ENCODE assay signal across 13 mouse cellular contexts in the genomic region with DNA sequence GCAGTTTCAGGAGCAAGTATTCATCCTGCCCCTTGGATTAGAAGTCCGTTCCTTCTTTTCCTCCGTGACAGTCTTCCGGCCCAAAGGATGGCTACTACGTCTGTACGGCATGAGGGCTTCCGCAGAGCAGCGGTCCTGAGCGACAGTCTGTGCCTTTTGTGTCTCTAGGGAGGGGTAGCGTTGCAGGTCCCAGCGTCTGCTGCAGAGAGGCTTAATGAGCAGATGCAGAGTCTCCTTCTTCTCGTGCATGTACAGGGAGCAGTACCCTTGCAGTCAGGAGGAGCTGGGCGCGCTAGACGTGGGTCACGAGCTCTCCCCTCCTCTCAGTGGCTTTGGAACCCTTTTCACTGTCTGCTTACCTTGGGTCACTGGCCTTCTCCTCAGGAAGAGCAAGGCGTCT.
DNase-seq lines count a peak whose midpoint lies in the region; ATAC-seq and TF ChIP-seq lines count a peak whose summit lies in the region.
"Had no signal": no experiment of that assay in that cellular context is flagged by ENCODE, and none has a peak within 500 bp of the region (broad histone marks: within the 10 kb centered on the region; RNA-seq: fewer than 3 reads in every experiment).

No protein-coding gene starts in this region.

- H3K4me2 ChIP-seq in forebrain, embryonic 11.5 days (ENCODE audit: low read depth, low read length, severe bottlenecking): no peak overlapping the region; the same call in 1 of the 2 replicates
- H3K4me2 ChIP-seq in hindbrain, postnatal 0 days (ENCODE audit: low read depth, low read length): peak overlapping the region; percentile 19; the same call in 1 of the 2 replicates
- peak overlapping the region; percentile 29; the same call in 1 of the 2 replicates for H3K4me2 ChIP-seq in neural tube, embryonic 13.5 days

- WGBS in forebrain, embryonic 11.5 days: 30% methylated on average over 16 of the region's 16 CpGs
- 39% methylated on average over 16 of the region's 16 CpGs for WGBS in hindbrain, postnatal 0 days
- 43% methylated on average over 16 of the region's 16 CpGs for WGBS in neural tube, embryonic 13.5 days

- no peak overlapping the region for H3K27ac ChIP-seq in forebrain, embryonic 11.5 days (ENCODE audit: low read depth, low read length)
- H3K27ac ChIP-seq in hindbrain, postnatal 0 days: no peak overlapping the region
- H3K27ac ChIP-seq in neural tube, embryonic 13.5 days (replicated peaks): no peak overlapping the region

- no peak overlapping the region for H3K4me3 ChIP-seq in forebrain, embryonic 11.5 days (ENCODE audit: low read depth, low read length)
- no peak overlapping the region for H3K4me3 ChIP-seq in hindbrain, postnatal 0 days (ENCODE audit: low read length)
- no peak overlapping the region for H3K4me3 ChIP-seq in neural tube, embryonic 13.5 days
- H3K4me3 ChIP-seq: erythroblast, embryonic 14.5 days had no signal

- peak; percentile 54; the same call in 1 of the 2 replicates for ATAC-seq in forebrain, embryonic 11.5 days (replicated peaks; ENCODE audit: low FRiP score)
- ATAC-seq in hindbrain, postnatal 0 days: peak; percentile 50
- 0 out of 2 replicates have a peak, but pooled peaks have one; percentile 30 for ATAC-seq in neural tube, embryonic 13.5 days (ENCODE audit: low read depth)
- ATAC-seq in cerebellum, adult (ENCODE audit: insufficient number of reproducible peaks, low FRiP score, low TSS enrichment): no peak
- ATAC-seq: lung, postnatal 0 days had no signal

- DNase-seq in embryo, embryonic 10 days (ENCODE audit: low spot score): peak; percentile 45
- no peak for DNase-seq in embryo, embryonic 9.5 days (ENCODE audit: extremely low spot score)
- DNase-seq in forebrain, embryonic 11.5 days (ENCODE audit: low spot score): no peak
- no peak for DNase-seq in hindbrain, postnatal 0 days (ENCODE audit: low spot score)
- no peak for DNase-seq in cerebellum, adult 11 months
- DNase-seq in left cerebral cortex, adult 11 months (ENCODE audit: low spot score): no peak
- DNase-seq: left cerebral cortex, postnatal 4 days; spleen, adult 18-20 months had no signal

- TF ChIP-seq CTCF in hindbrain, postnatal 0 days (IDR thresholded peaks at IDR 0.05; ENCODE audit: low read depth): no peak

- H3K36me3 ChIP-seq in forebrain, embryonic 11.5 days (ENCODE audit: control insufficient read depth, insufficient read depth, low read length): no peaks in the 10 kb centered on the region
- no peaks in the 10 kb centered on the region for H3K36me3 ChIP-seq in hindbrain, postnatal 0 days (ENCODE audit: insufficient read depth, low read length)
- no peaks in the 10 kb centered on the region for H3K36me3 ChIP-seq in neural tube, embryonic 13.5 days

- H3K9me3 ChIP-seq in forebrain, embryonic 11.5 days (ENCODE audit: control insufficient read depth, low read length): no peaks in the 10 kb centered on the region
- no peaks in the 10 kb centered on the region for H3K9me3 ChIP-seq in hindbrain, postnatal 0 days (ENCODE audit: low read length)
- no peaks in the 10 kb centered on the region for H3K9me3 ChIP-seq in neural tube, embryonic 13.5 days
- H3K9me3 ChIP-seq: G1E had no signal

- H3K9ac ChIP-seq in forebrain, embryonic 11.5 days (ENCODE audit: low read length): peak overlapping the region; percentile 29; the same call in 1 of the 2 replicates
- no peak overlapping the region for H3K9ac ChIP-seq in hindbrain, postnatal 0 days (replicated peaks; ENCODE audit: low read length)
- H3K9ac ChIP-seq in neural tube, embryonic 13.5 days: no peak overlapping the region

- no peaks in the 10 kb centered on the region for H3K27me3 ChIP-seq in forebrain, embryonic 11.5 days (ENCODE audit: control insufficient read depth, insufficient read depth, low read length)
- no peaks in the 10 kb centered on the region for H3K27me3 ChIP-seq in hindbrain, postnatal 0 days (ENCODE audit: insufficient read depth, low read length)
- no peaks in the 10 kb centered on the region for H3K27me3 ChIP-seq in neural tube, embryonic 13.5 days

- peaks cover 26% of the 10 kb centered on the region for H3K4me1 ChIP-seq in forebrain, embryonic 11.5 days (replicated peaks; ENCODE audit: control insufficient read depth, insufficient read depth, low read length)
- no peaks in the 10 kb centered on the region for H3K4me1 ChIP-seq in hindbrain, postnatal 0 days (ENCODE audit: insufficient read depth, low read length)
- peaks cover 36% of the 10 kb centered on the region for H3K4me1 ChIP-seq in neural tube, embryonic 13.5 days (replicated peaks)
